8 mouse cellular contexts compared by ENCODE assay signal in genomic region chr15:93519836-93520826, GRCm38 (mm10).
DNase-seq lines count a peak whose midpoint lies in the region; ATAC-seq and TF ChIP-seq lines count a peak whose summit lies in the region.

No protein-coding gene starts in this region.

- H3K27me3 ChIP-seq in E14TG2a.4 (ENCODE audit: insufficient read depth, low read length) (peaks cover 91% of the 10 kb centered on the region), Patski (no peaks in the 10 kb centered on the region)
- no peaks in the 10 kb centered on the region for H3K27me3 ChIP-seq in heart, embryonic 14.5 days (ENCODE audit: control insufficient read depth, insufficient read depth, low read length)
- H3K27me3 ChIP-seq in limb, embryonic 14.5 days (ENCODE audit: control insufficient read depth, insufficient read depth, low read length) = no peaks in the 10 kb centered on the region
- peaks cover 7% of the 10 kb centered on the region for H3K27me3 ChIP-seq in neural tube, embryonic 15.5 days (replicated peaks)

- no peak for TF ChIP-seq POLR2A in limb, embryonic 14.5 days (IDR thresholded peaks at IDR 0.05; ENCODE audit: borderline replicate concordance, extremely low read depth, insufficient read depth, insufficient read length)

- peak overlapping the region; percentile 89 for H3K4me2 ChIP-seq in heart, embryonic 14.5 days (ENCODE audit: low read length)
- H3K4me2 ChIP-seq in limb, embryonic 14.5 days (replicated peaks; ENCODE audit: low read depth, low read length, severe bottlenecking) = peak overlapping the region; percentile 96
- H3K4me2 ChIP-seq in neural tube, embryonic 15.5 days = peak overlapping the region; percentile 96

- H3K36me3 ChIP-seq in E14TG2a.4 (ENCODE audit: insufficient read depth, low read length) = no peaks in the 10 kb centered on the region
- no peaks in the 10 kb centered on the region for H3K36me3 ChIP-seq in heart, embryonic 14.5 days (ENCODE audit: control insufficient read depth, insufficient read depth, low read length)
- no peaks in the 10 kb centered on the region for H3K36me3 ChIP-seq in limb, embryonic 14.5 days (ENCODE audit: control insufficient read depth, insufficient read depth, low read length)
- H3K36me3 ChIP-seq in neural tube, embryonic 15.5 days = no peaks in the 10 kb centered on the region

- peak overlapping the region; percentile 97 for H3K9ac ChIP-seq in heart, embryonic 14.5 days (ENCODE audit: low read length)
- peak overlapping the region; percentile 74; the same call in 1 of the 2 replicates for H3K9ac ChIP-seq in limb, embryonic 14.5 days (ENCODE audit: low read depth, low read length, severe bottlenecking)
- H3K9ac ChIP-seq in neural tube, embryonic 15.5 days (replicated peaks) = peak overlapping the region; percentile 53

- no peak for TF ChIP-seq CTCF in E14TG2a.4 (conservative IDR thresholded peaks at IDR 0.05; ENCODE audit: low read length)
- TF ChIP-seq CTCF in Patski (IDR thresholded peaks at IDR 0.05) = no peak

- POLR2A ChIA-PET in Patski (lab: Charles Lee) = interaction anchor here (1.0 to 1.3 kb wide), 2 partner anchors 12 to 27 kb away, joined by 3 read pairs; no protein-coding TSS in a partner anchor

- CTCF ChIA-PET in Patski (lab: Charles Lee) = interaction anchor here (0.8 to 2.5 kb wide), 4 partner anchors 7 to 65 kb away, joined by 3 to 7 read pairs (median 4); no protein-coding TSS in a partner anchor

- H3K9me3 ChIP-seq in E14TG2a.4 (ENCODE audit: low read length) = 0 out of 2 replicates have a peak, but pooled peaks cover 13% of the 10 kb centered on the region
- no peaks in the 10 kb centered on the region for H3K9me3 ChIP-seq in heart, embryonic 14.5 days (ENCODE audit: control insufficient read depth, low read length)
- H3K9me3 ChIP-seq in limb, embryonic 14.5 days (ENCODE audit: control insufficient read depth, low read length) = no peaks in the 10 kb centered on the region
- no peaks in the 10 kb centered on the region for H3K9me3 ChIP-seq in neural tube, embryonic 15.5 days (replicated peaks)

- H3K27ac ChIP-seq in heart, embryonic 14.5 days (replicated peaks in 1 of 2; ENCODE audit: control insufficient read depth in 1 of 2, insufficient read depth in 1 of 2, low read depth in 2 of 2, low read length in 2 of 2) = peak overlapping the region; percentile 99 to 100
- peak overlapping the region; percentile 86 for H3K27ac ChIP-seq in limb, embryonic 14.5 days (replicated peaks; ENCODE audit: low read depth, low read length)
- peak overlapping the region; percentile 72 for H3K27ac ChIP-seq in neural tube, embryonic 15.5 days (replicated peaks)

- in situ Hi-C loops in Patski (cut with MboI; ENCODE audit: low pct_unique_long_range_greater_than_20kb) = loop anchor here (10.0 kb wide), 2 partner anchors 195 to 695 kb away; no protein-coding TSS in a partner anchor

- peaks cover 47% of the 10 kb centered on the region for H3K4me1 ChIP-seq in E14TG2a.4 (replicated peaks; ENCODE audit: low read depth, low read length)
- H3K4me1 ChIP-seq in heart, embryonic 14.5 days (ENCODE audit: control insufficient read depth in 2 of 2, insufficient read depth in 2 of 2, low read length in 2 of 2) = peaks cover 39 to 65% of the 10 kb centered on the region in 2 experiments
- H3K4me1 ChIP-seq in limb, embryonic 14.5 days (ENCODE audit: control insufficient read depth, insufficient read depth, low read length) = peaks cover 39% of the 10 kb centered on the region
- peaks cover 39% of the 10 kb centered on the region for H3K4me1 ChIP-seq in neural tube, embryonic 15.5 days

- 3% methylated on average over 17 of the region's 17 CpGs for WGBS in heart, embryonic 14.5 days
- 11% methylated on average over 17 of the region's 17 CpGs for WGBS in limb, embryonic 14.5 days
- 10% methylated on average over 17 of the region's 17 CpGs for WGBS in neural tube, embryonic 15.5 days

- DNase-seq in Patski (ENCODE audit: low read depth, low spot score) = no peak
- peak; percentile 73 for DNase-seq in limb, embryonic 14.5 days (ENCODE audit: low spot score)
- DNase-seq in right cerebral cortex, postnatal 36 days (ENCODE audit: low spot score in 2 of 2) = no peak
- DNase-seq in frontal cortex, postnatal 14 days (ENCODE audit: low spot score in 2 of 2) = no peak
- no peak for DNase-seq in right cerebral cortex, postnatal 14 days

- peak overlapping the region; percentile 88 for H3K4me3 ChIP-seq in E14TG2a.4 (replicated peaks; ENCODE audit: low read length)
- H3K4me3 ChIP-seq in heart, embryonic 14.5 days (ENCODE audit: control insufficient read depth in 1 of 2, insufficient read depth in 1 of 2, low read depth in 1 of 2, low read length in 2 of 2) = peak overlapping the region; percentile 68 to 92
- peak overlapping the region; percentile 73 for H3K4me3 ChIP-seq in limb, embryonic 14.5 days (replicated peaks; ENCODE audit: low read length)
- H3K4me3 ChIP-seq in neural tube, embryonic 15.5 days (replicated peaks) = peak overlapping the region; percentile 81

- ATAC-seq in Patski = peak; percentile 34
- no peak for ATAC-seq in heart, embryonic 14.5 days (ENCODE audit: insufficient number of reproducible peaks, insufficient read depth, low FRiP score, low read depth)
- no peak for ATAC-seq in limb, embryonic 14.5 days (ENCODE audit: low FRiP score, low read depth)
- no peak; the same call in 1 of the 2 replicates for ATAC-seq in neural tube, embryonic 15.5 days (ENCODE audit: low FRiP score)
